Mouse (Mus musculus) liver, postnatal 0 days (tissue): ENCODE results near the gene Spint5. TPM values are rescaled to one million over a fixed set of nuclear protein-coding genes. Genes with fewer than 3 reads are reported as not detected.
"Not testable (repeated sequence)": the region's sequence is repeated elsewhere in the genome, so short reads cannot be mapped to it uniquely, and the experiment has no call there.

ENCODE experiments used
- ATAC-seq: fragments of 200-750 bp; cut with Nextera tagmentation; 2 replicates; pipeline ENCODE4 v1.8.0; 2017; ENCODE audit warnings: mild to moderate bottlenecking, moderate library complexity
- DNase-seq: peaks from one replicate; pipeline ENCODE4 v3.0.0-alpha.2; 2016
- H3K27ac ChIP-seq: fragments of 300-500 bp; sonication (generic); 2 replicates; pipeline ENCODE4 v1.5.1; 2014; ENCODE audit warnings: antibody characterized with exemption, moderate library complexity, mild to moderate bottlenecking, low read depth
- H3K27me3 ChIP-seq: fragments of 300-500 bp; sonication (generic); 2 replicates; pipeline ENCODE4 v1.6.1; 2014; ENCODE audit warnings: low read length, control low read depth, mixed read lengths; ENCODE audit not compliant: insufficient read depth
- H3K36me3 ChIP-seq: fragments of 300-500 bp; sonication (generic); replicated peaks from 2 replicates; pipeline ENCODE4 v1.6.1; 2014; ENCODE audit warnings: mild to moderate bottlenecking, control low read depth, low read length, moderate library complexity, mixed read lengths; ENCODE audit not compliant: insufficient read depth
- H3K4me1 ChIP-seq: fragments of 300-500 bp; sonication (generic); 2 replicates; pipeline ENCODE4 v1.6.1; 2014; ENCODE audit warnings: antibody characterized with exemption, mild to moderate bottlenecking, control low read depth; ENCODE audit not compliant: insufficient read depth
- H3K4me2 ChIP-seq: fragments of 300-500 bp; sonication (generic); 2 replicates; pipeline ENCODE4 v1.6.1; 2014; ENCODE audit warnings: low read depth, mild to moderate bottlenecking, low read length, moderate library complexity, mixed read lengths
- H3K4me3 ChIP-seq: fragments of 300-500 bp; sonication (generic); 2 replicates; pipeline ENCODE4 v1.5.1; 2014; ENCODE audit warnings: low read depth, low read length
- H3K9ac ChIP-seq: fragments of 300-500 bp; sonication (generic); replicated peaks from 2 replicates; pipeline ENCODE4 v1.6.1; 2014; ENCODE audit warnings: mild to moderate bottlenecking, moderate library complexity
- H3K9me3 ChIP-seq: fragments of 300-500 bp; sonication (generic); 2 replicates; pipeline ENCODE4 v1.6.1; 2016; ENCODE audit warnings: mild to moderate bottlenecking, control low read depth, low read length, mixed read lengths
- CTCF ChIP-seq: sonication (generic); IDR thresholded peaks from 2 replicates; pipeline ENCODE4 v1.5.1; 2016; ENCODE audit warnings: antibody characterized with exemption, low read depth
- EP300 ChIP-seq: IDR thresholded peaks from 2 replicates; pipeline ENCODE4 v1.6.1; 2016; ENCODE audit warnings: antibody characterized with exemption, low read depth, mild to moderate bottlenecking
- WGBS: fragments of 180-500 bp; shearing (Covaris S2); extraction: QIAGEN DNeasy Blood & Tissue Kit; methylation state at CpG from one replicate; pipeline ENCODE4 v1.1.7; 2014; ENCODE audit not compliant: insufficient replicate concordance; 5-methylcytosine and 5-hydroxymethylcytosine counted together
- polyA plus RNA-seq: library from polyadenylated mRNA; unstranded; fragments of >200 nt; fragmentation: Nextera tagmentation; extraction: Ambion mirVana; gene quantifications from 2 replicates; pipeline ENCODE4 v1.2.1, GENCODE M21; 2015

Gene Spint5
- polyA plus RNA-seq, 1 experiment from 2014 or later = not detected

GRCm38 (mm10) chr2:164704235-164704634 lies 10.9 kb upstream of the Spint5 start:
- 69% methylated on average over 5 of the region's 5 CpGs for WGBS
- Histone ChIP-seq H3K9ac (no peak overlapping the region), H3K4me1 (no peaks in the 10 kb centered on the region)

GRCm38 (mm10) chr2:164705328-164705727 lies 9.8 kb upstream of the Spint5 start:
- no peak overlapping the region for H3K4me2 ChIP-seq
- H3K27me3 ChIP-seq = no peaks in the 10 kb centered on the region
- H3K4me3 ChIP-seq = no peak overlapping the region
- no peak overlapping the region for H3K27ac ChIP-seq
- TF ChIP-seq EP300 (no peak), CTCF (no peak)
- DNase-seq = no peak
- H3K4me1 ChIP-seq = no peaks in the 10 kb centered on the region
- 82% methylated on average over 6 of the region's 6 CpGs for WGBS
- H3K9me3 ChIP-seq = no peaks in the 10 kb centered on the region
- no peaks in the 10 kb centered on the region for H3K36me3 ChIP-seq
- no peak overlapping the region for H3K9ac ChIP-seq
- no peak for ATAC-seq

More at GRCm38 (mm10) chr2:164704235-164704634, 10.9 kb upstream of the Spint5 start:
- Histone ChIP-seq H3K4me2 (no peak overlapping the region), H3K4me3 (no peak overlapping the region), H3K27me3 (no peaks in the 10 kb centered on the region), H3K27ac (no peak overlapping the region), H3K9me3 (no peaks in the 10 kb centered on the region), H3K36me3 (no peaks in the 10 kb centered on the region)
- DNase-seq (no peak), ATAC-seq (no peak)
- TF ChIP-seq CTCF (peak; percentile 23; the same call in 1 of the 2 replicates), EP300 (no peak)

DNA sequence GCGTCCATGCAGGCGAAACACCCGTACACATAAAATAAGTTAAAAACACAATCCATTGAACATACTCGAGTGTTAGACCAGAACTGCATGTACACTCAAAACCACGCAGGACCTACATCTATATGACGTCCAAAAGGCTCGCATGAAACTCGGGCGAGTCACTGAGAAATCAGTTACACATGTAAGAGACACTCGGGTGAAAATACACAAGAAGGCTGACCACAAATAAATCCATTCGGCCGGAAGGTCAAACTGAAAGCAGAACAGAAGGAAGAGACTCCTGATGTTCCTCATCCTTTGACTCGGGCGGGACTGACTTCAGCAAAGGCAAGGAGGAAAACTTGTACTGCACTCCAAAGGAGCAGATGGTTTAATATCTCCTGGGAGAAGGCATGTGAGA lies 9.1 kb upstream of the Spint5 start:
- Histone ChIP-seq H3K4me2 (no peak overlapping the region), H3K9ac (no peak overlapping the region), H3K36me3 (no peaks in the 10 kb centered on the region), H3K9me3 (no peaks in the 10 kb centered on the region), H3K4me1 (no peaks in the 10 kb centered on the region), H3K27me3 (no peaks in the 10 kb centered on the region), H3K27ac (no peak overlapping the region), H3K4me3 (no peak overlapping the region)
- TF ChIP-seq CTCF = no peak
- TF ChIP-seq EP300 = no peak
- WGBS = 83% methylated on average over 14 of the region's 14 CpGs
- ATAC-seq (no peak), DNase-seq (no peak)

DNA sequence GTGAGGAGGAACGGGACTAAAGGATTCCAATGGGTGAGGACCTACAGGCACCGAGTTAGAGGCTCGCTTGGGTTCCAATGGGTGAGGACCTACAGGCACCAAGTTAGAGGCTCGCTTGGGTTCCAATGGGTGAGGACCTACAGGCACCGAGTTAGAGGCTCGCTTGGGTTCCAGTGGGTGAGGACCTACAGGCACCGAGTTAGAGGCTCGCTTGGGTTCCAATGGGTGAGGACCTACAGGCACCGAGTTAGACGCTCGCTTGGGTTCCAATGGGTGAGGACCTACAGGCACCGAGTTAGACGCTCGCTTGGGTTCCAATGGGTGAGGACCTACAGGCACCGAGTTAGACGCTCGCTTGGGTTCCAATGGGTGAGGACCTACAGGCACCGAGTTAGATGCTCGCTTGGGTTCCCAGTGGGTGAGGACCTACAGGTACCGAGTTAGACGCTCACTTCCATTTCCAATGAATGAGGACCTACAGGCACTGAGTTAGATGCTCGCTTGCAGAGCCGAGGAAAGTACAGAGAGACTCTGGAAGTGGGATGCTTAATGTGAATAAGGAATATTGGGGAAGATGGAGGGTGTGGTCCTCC lies 1.2 kb downstream of the Spint5 start:
- DNase-seq, H3K4me1 ChIP-seq, ATAC-seq, H3K27ac ChIP-seq, H3K4me3 ChIP-seq, H3K9me3 ChIP-seq, H3K9ac ChIP-seq, H3K27me3 ChIP-seq, H3K4me2 ChIP-seq, H3K36me3 ChIP-seq: not testable (repeated sequence)
- 87% methylated on average over 20 of the region's 23 CpGs for WGBS

- no peak overlapping the region for H3K27ac ChIP-seq
- ATAC-seq (no peak), DNase-seq (no peak)
- no peaks in the 10 kb centered on the region for H3K4me1 ChIP-seq
- H3K4me3 ChIP-seq = no peak overlapping the region
- no peaks in the 10 kb centered on the region for H3K27me3 ChIP-seq
- WGBS = 57% methylated on average over 4 of the region's 4 CpGs
- H3K4me2 ChIP-seq = no peak overlapping the region
- TF ChIP-seq EP300 = no peak
- TF ChIP-seq CTCF = no peak
- no peak overlapping the region for H3K9ac ChIP-seq
- H3K36me3 ChIP-seq = no peaks in the 10 kb centered on the region
- no peaks in the 10 kb centered on the region for H3K9me3 ChIP-seq
These were observed 8.2 kb downstream of the Spint5 start for GRCm38 (mm10) chr2:164723276-164723675.

GRCm38 (mm10) chr2:164725895-164726619 lies 11.0 kb downstream of the Spint5 start:
- peak; percentile 79 for DNase-seq
- Histone ChIP-seq H3K36me3 (no peaks in the 10 kb centered on the region), H3K27ac (no peak overlapping the region), H3K9ac (no peak overlapping the region), H3K4me3 (no peak overlapping the region), H3K4me2 (no peak overlapping the region), H3K4me1 (no peaks in the 10 kb centered on the region), H3K9me3 (no peaks in the 10 kb centered on the region), H3K27me3 (no peaks in the 10 kb centered on the region)
- ATAC-seq = peak; percentile 61
- WGBS = 15% methylated on average over 6 of the region's 6 CpGs
- TF ChIP-seq EP300 (no peak), CTCF (peak; percentile 91)
